Mouse (Mus musculus): Measurements from ENCODE around the gene Iqsec2.
A peak's percentile ranks its signal among the peaks of the same experiment; 100 is the strongest.

The Iqsec2 gene

GRCm38 (mm10) chrX:152143941-152144741 is at the start of gene Iqsec2:
Gene Iqsec2, plus strand, starts transcription at chrX:152144268.
- peak; percentile 26 to 55 for DNase-seq

GRCm38 (mm10) chrX:152097572-152097971 is 46.5 kb upstream of the Iqsec2 start:
- DNase-seq, result no peak

- DNase-seq, result no peak
Observed at GRCm38 (mm10) chrX:152121687-152122086, 22.4 kb upstream of the Iqsec2 start.

- DNase-seq, result peak in 1 of 2 experiments; percentile 8
Observed at GRCm38 (mm10) chrX:152130777-152131176, 13.3 kb upstream of the Iqsec2 start.

- DNase-seq, result no peak
Observed at GRCm38 (mm10) chrX:152132029-152132428, 12.0 kb upstream of the Iqsec2 start.

- no peak for DNase-seq
Observed at GRCm38 (mm10) chrX:152135195-152135594, 8.9 kb upstream of the Iqsec2 start.

GRCm38 (mm10) chrX:152144742-152145214 is 710 bp downstream of the Iqsec2 start:
- peak in 1 of 2 experiments; percentile 34 for DNase-seq

- peak; percentile 38 to 63 for DNase-seq
Observed at GRCm38 (mm10) chrX:152146150-152146549, 2.1 kb downstream of the Iqsec2 start.

- DNase-seq, result peak; percentile 47 to 51
Observed at GRCm38 (mm10) chrX:152146691-152147090, 2.6 kb downstream of the Iqsec2 start.

- DNase-seq, result peak; percentile 75 to 77
Observed at GRCm38 (mm10) chrX:152147451-152148116, 3.5 kb downstream of the Iqsec2 start.

GRCm38 (mm10) chrX:152148706-152149105 is 4.6 kb downstream of the Iqsec2 start:
- DNase-seq, result peak; percentile 51 to 56

GRCm38 (mm10) chrX:152151709-152152108 is 7.6 kb downstream of the Iqsec2 start:
- DNase-seq, result peak; percentile 56 to 70

GRCm38 (mm10) chrX:152158294-152158693 is 14.2 kb downstream of the Iqsec2 start:
- no peak for DNase-seq

- peak in 1 of 2 experiments; percentile 58 for DNase-seq
Observed at GRCm38 (mm10) chrX:152161404-152161803, 17.3 kb downstream of the Iqsec2 start.

- DNase-seq, result no peak
Observed at GRCm38 (mm10) chrX:152164061-152164460, 20.0 kb downstream of the Iqsec2 start.

GRCm38 (mm10) chrX:152166161-152166560 is 22.1 kb downstream of the Iqsec2 start:
- no peak for DNase-seq

- DNase-seq, result peak in 1 of 2 experiments; percentile 49
Observed at GRCm38 (mm10) chrX:152168521-152168920, 24.5 kb downstream of the Iqsec2 start.

- DNase-seq, result no peak
Observed at GRCm38 (mm10) chrX:152171041-152172026, 27.3 kb downstream of the Iqsec2 start.

- DNase-seq, result peak; percentile 38 to 46
Observed at GRCm38 (mm10) chrX:152172487-152172935, 28.4 kb downstream of the Iqsec2 start.

- peak; percentile 61 to 68 for DNase-seq
Observed at GRCm38 (mm10) chrX:152175284-152175683, 31.2 kb downstream of the Iqsec2 start.

GRCm38 (mm10) chrX:152177897-152178296 is 33.8 kb downstream of the Iqsec2 start:
- DNase-seq, result peak; percentile 70 to 74

- peak; percentile 47 to 59 for DNase-seq
Observed at GRCm38 (mm10) chrX:152178843-152179545, 34.9 kb downstream of the Iqsec2 start.

Measured in cerebellum, postnatal 36 days (tissue).